Mouse (Mus musculus): ENCODE measurements around the gene Slit3. TPM values are rescaled to one million over a fixed set of nuclear protein-coding genes. Genes with fewer than 3 reads are reported as not detected.

Slit3 gene
- polyA plus RNA-seq, 2 experiments: 0.20 to 0.23 TPM

DNA sequence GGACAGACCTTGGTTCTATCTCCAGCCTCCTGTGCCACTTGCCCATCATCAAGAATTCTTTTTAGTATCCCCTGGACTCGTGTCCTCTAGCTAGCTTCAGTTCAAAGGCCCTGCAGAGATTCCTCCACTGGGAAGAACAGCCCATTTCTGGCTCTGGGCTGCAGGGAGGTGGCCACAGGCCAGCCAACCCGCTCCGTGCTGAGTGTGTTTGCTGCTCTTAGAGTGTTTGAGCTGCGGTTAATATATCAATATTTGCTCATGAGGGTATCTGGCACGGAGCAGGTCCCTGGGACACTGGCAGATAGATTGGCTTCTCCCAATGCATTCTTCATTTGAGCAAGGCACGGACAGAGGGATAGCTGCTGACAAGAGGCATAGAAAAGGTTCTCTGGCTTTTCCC lies 159.8 kb downstream of the Slit3 start:
- 50% methylated on average over 6 of the region's 6 CpGs for WGBS (ENCODE audit: insufficient replicate concordance)
- Histone ChIP-seq H3K4me2 (ENCODE audit: low read depth) (no peak overlapping the region), H3K9me3 (ENCODE audit: control insufficient read depth, low read length) (no peaks in the 10 kb centered on the region), H3K9ac (replicated peaks) (no peak overlapping the region), H3K4me1 (replicated peaks; ENCODE audit: control insufficient read depth in 2 of 2, insufficient read depth in 2 of 2, low read length in 1 of 2) (no peaks in the 10 kb centered on the region), H3K4me3 (ENCODE audit: insufficient read depth in 1 of 2, low read depth in 2 of 2, low read length in 2 of 2) (no peak overlapping the region), H3K27ac (no peak overlapping the region), H3K36me3 (replicated peaks; ENCODE audit: control insufficient read depth, insufficient read depth, low read depth) (no peaks in the 10 kb centered on the region), H3K27me3 (ENCODE audit: control insufficient read depth, insufficient read depth, low read length) (no peaks in the 10 kb centered on the region)
- ATAC-seq (ENCODE audit: insufficient read depth) (no peak), DNase-seq (ENCODE audit: low read depth in 3 of 3, low spot score in 3 of 3) (no peak)
- TF ChIP-seq CTCF (IDR thresholded peaks at IDR 0.05; ENCODE audit: low read depth) (no peak), EP300 (IDR thresholded peaks at IDR 0.05; ENCODE audit: low read depth) (no peak)

DNA sequence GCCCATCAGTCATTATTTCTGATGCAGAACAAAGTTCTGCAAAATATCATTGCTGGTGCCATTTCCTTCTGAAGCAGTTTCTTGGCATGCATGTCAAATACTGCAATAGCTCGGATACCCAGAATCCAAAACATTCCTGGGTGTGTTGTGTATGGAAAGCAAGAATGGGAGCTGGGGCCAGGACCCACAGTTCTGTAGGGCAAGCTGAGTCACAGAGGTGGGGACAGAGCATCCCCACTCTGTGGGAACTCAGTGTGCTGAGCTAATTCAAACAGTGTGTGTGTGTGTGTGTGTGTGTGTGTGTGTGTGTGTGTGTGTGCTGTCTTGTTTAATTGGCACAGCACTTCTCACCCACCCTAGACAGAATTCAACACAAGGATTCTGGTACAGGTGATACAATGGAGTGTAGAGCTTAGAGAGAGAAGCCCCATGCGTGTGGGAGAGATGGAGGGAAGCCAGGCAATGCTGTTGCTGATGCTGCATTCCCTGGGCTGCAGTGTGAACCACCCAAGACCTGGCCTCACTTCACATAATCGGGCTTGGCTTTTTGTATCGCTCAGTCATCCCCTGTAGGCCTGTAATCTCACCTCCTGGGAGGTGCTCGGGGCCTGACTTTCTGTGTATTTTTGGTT lies 161.1 kb downstream of the Slit3 start:
- ATAC-seq (ENCODE audit: insufficient read depth) (no peak), DNase-seq (ENCODE audit: low read depth in 3 of 3, low spot score in 3 of 3) (no peak)
- Histone ChIP-seq H3K4me2 (ENCODE audit: low read depth) (no peak overlapping the region), H3K9ac (replicated peaks) (no peak overlapping the region), H3K27ac (no peak overlapping the region), H3K36me3 (replicated peaks; ENCODE audit: control insufficient read depth, insufficient read depth, low read depth) (no peaks in the 10 kb centered on the region), H3K9me3 (ENCODE audit: control insufficient read depth, low read length) (no peaks in the 10 kb centered on the region), H3K4me1 (replicated peaks; ENCODE audit: control insufficient read depth in 2 of 2, insufficient read depth in 2 of 2, low read length in 1 of 2) (no peaks in the 10 kb centered on the region), H3K27me3 (ENCODE audit: control insufficient read depth, insufficient read depth, low read length) (no peaks in the 10 kb centered on the region), H3K4me3 (ENCODE audit: insufficient read depth in 1 of 2, low read depth in 2 of 2, low read length in 2 of 2) (no peak overlapping the region)
- WGBS (ENCODE audit: insufficient replicate concordance): 52% methylated on average over 5 of the region's 5 CpGs
- TF ChIP-seq CTCF (IDR thresholded peaks at IDR 0.05; ENCODE audit: low read depth): no peak
- no peak for TF ChIP-seq EP300 (IDR thresholded peaks at IDR 0.05; ENCODE audit: low read depth)

- no peak for DNase-seq (ENCODE audit: low read depth in 3 of 3, low spot score in 3 of 3)
- Histone ChIP-seq H3K36me3 (replicated peaks; ENCODE audit: control insufficient read depth, insufficient read depth, low read depth) (no peaks in the 10 kb centered on the region), H3K9me3 (ENCODE audit: control insufficient read depth, low read length) (no peaks in the 10 kb centered on the region), H3K4me3 (ENCODE audit: insufficient read depth in 1 of 2, low read depth in 2 of 2, low read length in 2 of 2) (no peak overlapping the region), H3K27me3 (ENCODE audit: control insufficient read depth, insufficient read depth, low read length) (no peaks in the 10 kb centered on the region), H3K9ac (replicated peaks) (no peak overlapping the region), H3K27ac (no peak overlapping the region), H3K4me1 (replicated peaks; ENCODE audit: control insufficient read depth in 2 of 2, insufficient read depth in 2 of 2, low read length in 1 of 2) (no peaks in the 10 kb centered on the region), H3K4me2 (ENCODE audit: low read depth) (no peak overlapping the region)
- 39% methylated on average over 12 of the region's 12 CpGs for WGBS (ENCODE audit: insufficient replicate concordance)
- TF ChIP-seq EP300 (IDR thresholded peaks at IDR 0.05; ENCODE audit: low read depth): no peak
- TF ChIP-seq CTCF (IDR thresholded peaks at IDR 0.05; ENCODE audit: low read depth): no peak
- ATAC-seq (ENCODE audit: insufficient read depth): no peak
Measured at GRCm38 (mm10) chr11:35282825-35283571, 162.0 kb downstream of the Slit3 start.

DNA sequence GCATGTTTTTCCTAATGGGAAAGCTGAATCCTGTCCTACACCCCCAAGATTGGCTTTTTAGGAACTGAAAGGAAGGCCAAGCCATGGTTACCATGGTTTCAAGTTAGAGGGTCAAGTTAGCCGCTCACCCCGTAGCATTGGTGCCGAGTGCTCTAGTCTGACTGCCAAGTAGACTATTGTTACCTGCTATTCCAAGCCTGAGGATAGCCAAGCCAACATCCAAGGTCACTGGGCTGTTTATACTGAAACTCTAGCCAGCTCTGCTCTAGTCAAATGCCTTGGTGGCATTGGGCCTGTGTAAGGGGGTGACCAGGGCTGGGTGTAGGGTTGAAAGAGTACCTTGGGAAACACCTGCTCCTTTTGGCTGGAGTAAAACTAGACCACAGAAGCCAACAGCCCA lies 162.7 kb downstream of the Slit3 start:
- Histone ChIP-seq H3K27ac (no peak overlapping the region), H3K4me1 (replicated peaks; ENCODE audit: control insufficient read depth in 2 of 2, insufficient read depth in 2 of 2, low read length in 1 of 2) (no peaks in the 10 kb centered on the region), H3K36me3 (replicated peaks; ENCODE audit: control insufficient read depth, insufficient read depth, low read depth) (no peaks in the 10 kb centered on the region), H3K27me3 (ENCODE audit: control insufficient read depth, insufficient read depth, low read length) (no peaks in the 10 kb centered on the region), H3K9ac (replicated peaks) (no peak overlapping the region), H3K4me2 (ENCODE audit: low read depth) (no peak overlapping the region), H3K4me3 (ENCODE audit: insufficient read depth in 1 of 2, low read depth in 2 of 2, low read length in 2 of 2) (no peak overlapping the region), H3K9me3 (ENCODE audit: control insufficient read depth, low read length) (no peaks in the 10 kb centered on the region)
- TF ChIP-seq CTCF (IDR thresholded peaks at IDR 0.05; ENCODE audit: low read depth) (no peak), EP300 (IDR thresholded peaks at IDR 0.05; ENCODE audit: low read depth) (no peak)
- DNase-seq (ENCODE audit: low read depth in 3 of 3, low spot score in 3 of 3) (no peak), ATAC-seq (ENCODE audit: insufficient read depth) (no peak)
- 83% methylated on average over 3 of the region's 3 CpGs for WGBS (ENCODE audit: insufficient replicate concordance)

DNA sequence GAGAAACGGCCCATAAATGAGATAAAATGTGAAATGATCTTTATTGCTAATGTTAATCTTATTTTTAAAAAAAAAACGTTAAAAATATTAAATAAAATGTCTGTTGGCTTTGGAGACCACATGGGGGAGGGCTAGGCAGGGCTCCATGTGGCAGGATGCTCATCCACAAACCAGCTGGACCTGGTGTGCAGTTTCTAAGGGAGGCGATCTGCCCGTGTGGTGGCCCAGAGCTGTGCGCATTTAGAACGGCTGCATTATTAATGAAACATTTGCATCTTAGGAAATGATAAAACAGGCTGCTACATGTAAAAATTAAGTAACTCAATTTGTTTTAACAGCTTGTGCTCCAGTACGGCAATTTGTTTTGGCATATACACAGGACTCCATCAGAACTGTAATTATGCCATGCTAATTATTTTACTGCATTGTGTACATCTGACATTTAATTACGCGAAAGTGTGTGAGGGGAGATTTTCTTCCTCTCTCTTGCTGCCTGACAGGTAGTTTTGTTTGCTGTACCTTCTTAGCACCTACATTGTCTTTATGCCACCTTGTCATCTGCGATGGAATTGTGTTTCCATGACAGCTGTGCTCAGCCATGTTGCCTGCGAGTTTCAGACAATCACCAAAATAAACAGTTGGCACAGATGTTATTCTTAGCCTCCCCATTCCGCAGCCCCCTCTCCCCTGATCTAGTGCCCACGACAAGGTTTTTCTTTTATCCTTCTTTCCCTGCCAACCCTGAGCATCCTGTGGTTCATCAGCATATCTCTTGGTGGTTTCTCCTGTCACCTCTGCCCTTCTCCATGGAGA lies 165.8 kb downstream of the Slit3 start:
- WGBS (ENCODE audit: insufficient replicate concordance): 59% methylated on average over 13 of the region's 13 CpGs
- ATAC-seq (ENCODE audit: insufficient read depth) (no peak), DNase-seq (ENCODE audit: low read depth in 3 of 3, low spot score in 3 of 3) (no peak)
- no peak overlapping the region for H3K27ac ChIP-seq
- H3K4me1 ChIP-seq (replicated peaks; ENCODE audit: control insufficient read depth in 2 of 2, insufficient read depth in 2 of 2, low read length in 1 of 2): no peaks in the 10 kb centered on the region
- H3K4me2 ChIP-seq (ENCODE audit: low read depth): no peak overlapping the region
- no peaks in the 10 kb centered on the region for H3K36me3 ChIP-seq (replicated peaks; ENCODE audit: control insufficient read depth, insufficient read depth, low read depth)
- TF ChIP-seq EP300 (IDR thresholded peaks at IDR 0.05; ENCODE audit: low read depth) (no peak), CTCF (IDR thresholded peaks at IDR 0.05; ENCODE audit: low read depth) (no peak)
- H3K4me3 ChIP-seq (ENCODE audit: insufficient read depth in 1 of 2, low read depth in 2 of 2, low read length in 2 of 2): no peak overlapping the region
- H3K9me3 ChIP-seq (ENCODE audit: control insufficient read depth, low read length): no peaks in the 10 kb centered on the region
- no peak overlapping the region for H3K9ac ChIP-seq (replicated peaks)
- no peaks in the 10 kb centered on the region for H3K27me3 ChIP-seq (ENCODE audit: control insufficient read depth, insufficient read depth, low read length)

All from liver, embryonic 14.5 days (tissue).